Mouse (Mus musculus): ENCODE data around the gene Clip2.
A peak's percentile ranks its signal among the peaks of the same experiment; 100 is the strongest.

Clip2 gene

GRCm38 (mm10) chr5:134564272-134564671 is 12.0 kb upstream of the Clip2 start:
- DNase-seq (ENCODE audit: low spot score), result no peak

DNA sequence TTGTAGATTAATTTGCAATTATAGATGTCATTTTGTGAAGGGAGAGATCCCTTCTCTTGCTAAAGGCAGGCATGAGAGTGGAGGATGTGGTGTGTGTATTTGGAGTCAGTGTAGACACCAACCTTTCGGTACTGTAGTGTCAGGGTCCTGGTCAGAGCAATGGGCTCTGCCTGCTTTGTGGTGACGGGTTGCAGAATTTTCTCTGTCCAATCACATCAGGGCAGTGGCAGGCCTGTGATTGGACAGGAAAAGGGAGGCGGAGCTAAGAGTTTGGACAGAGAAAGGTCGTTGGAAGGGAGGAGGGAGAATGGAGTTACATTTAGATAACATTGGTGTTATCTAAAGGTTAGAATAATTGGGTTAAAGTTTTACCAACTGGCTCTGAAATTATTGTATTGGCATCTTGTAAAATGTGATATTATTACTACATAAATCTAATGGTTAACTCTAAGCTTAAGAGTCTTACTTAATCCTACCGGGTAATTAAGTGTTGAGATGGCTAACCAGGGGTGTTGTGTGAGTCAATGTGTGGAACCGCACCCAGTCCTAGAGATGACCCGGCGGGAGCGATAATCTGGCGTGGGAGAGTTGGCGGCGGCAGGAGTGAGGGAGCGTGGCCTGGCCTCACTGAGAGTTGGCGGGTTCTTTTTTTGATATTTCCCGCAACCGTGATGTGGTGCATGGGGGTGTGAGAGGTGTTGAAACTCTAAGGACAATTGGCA is 8.4 kb upstream of the Clip2 start:
- DNase-seq (ENCODE audit: low spot score), result no peak

DNA sequence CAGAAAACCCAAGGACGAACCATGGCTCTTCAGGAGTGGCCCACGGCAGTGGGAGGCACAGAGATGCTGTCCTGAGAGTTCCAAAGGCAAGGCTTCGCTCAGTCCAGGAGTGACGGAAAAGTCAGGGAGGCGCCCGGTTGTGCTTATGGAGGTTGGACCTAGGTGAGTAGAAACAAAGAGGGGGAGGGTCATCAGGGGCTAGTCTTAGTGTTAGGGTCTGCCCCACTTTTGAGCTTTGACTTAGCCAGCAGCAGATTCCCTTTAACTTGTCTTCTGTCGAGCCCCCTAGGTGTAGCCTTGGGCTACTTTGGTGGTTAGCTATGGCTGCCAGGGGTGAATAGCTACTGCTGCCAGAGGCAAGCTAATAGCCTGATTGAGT is 7.8 kb upstream of the Clip2 start, which contains the start of gene Syna:
Syna (minus strand) TSS at position 101 of the 379 bp plus-strand sequence.
- no peak for DNase-seq (ENCODE audit: low spot score)

DNA sequence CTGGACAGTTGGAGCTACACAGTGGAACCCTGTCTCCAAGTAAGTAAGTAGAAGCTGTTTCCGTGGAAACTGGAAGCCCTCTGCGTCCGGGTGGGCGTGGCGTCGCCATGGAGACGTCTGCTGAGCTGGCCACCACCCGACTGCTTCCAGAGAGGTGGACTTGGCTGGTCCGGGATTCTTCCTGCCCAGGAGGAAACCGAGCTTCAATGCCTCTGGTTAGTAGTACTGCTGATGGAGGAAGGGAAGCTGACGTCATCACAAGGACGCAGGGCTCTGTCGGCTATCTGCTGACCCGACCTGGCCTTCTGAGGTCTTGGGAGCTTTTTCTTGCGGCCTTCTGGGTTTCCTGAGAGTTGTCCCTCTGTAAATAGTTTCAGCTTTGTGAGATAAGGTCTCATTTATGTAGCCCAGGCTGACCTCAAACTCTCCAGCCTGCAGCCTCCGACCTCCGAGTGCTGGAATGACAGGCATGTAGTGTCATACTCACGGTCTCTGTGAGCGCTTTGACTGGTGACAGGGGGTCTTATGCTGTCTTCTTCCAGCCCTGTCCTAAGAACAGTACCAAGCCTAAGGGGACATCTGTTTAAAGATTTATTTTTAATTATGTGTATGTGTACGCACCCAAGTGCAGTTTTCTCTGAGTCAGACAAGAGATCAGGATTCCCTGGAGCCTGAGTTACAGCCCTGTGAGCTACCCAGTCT is 3.4 kb upstream of the Clip2 start:
- DNase-seq (ENCODE audit: low spot score), result peak; percentile 89

- no peak for DNase-seq (ENCODE audit: low spot score)
These were observed 1.8 kb upstream of the Clip2 start for GRCm38 (mm10) chr5:134553951-134554546.

DNA sequence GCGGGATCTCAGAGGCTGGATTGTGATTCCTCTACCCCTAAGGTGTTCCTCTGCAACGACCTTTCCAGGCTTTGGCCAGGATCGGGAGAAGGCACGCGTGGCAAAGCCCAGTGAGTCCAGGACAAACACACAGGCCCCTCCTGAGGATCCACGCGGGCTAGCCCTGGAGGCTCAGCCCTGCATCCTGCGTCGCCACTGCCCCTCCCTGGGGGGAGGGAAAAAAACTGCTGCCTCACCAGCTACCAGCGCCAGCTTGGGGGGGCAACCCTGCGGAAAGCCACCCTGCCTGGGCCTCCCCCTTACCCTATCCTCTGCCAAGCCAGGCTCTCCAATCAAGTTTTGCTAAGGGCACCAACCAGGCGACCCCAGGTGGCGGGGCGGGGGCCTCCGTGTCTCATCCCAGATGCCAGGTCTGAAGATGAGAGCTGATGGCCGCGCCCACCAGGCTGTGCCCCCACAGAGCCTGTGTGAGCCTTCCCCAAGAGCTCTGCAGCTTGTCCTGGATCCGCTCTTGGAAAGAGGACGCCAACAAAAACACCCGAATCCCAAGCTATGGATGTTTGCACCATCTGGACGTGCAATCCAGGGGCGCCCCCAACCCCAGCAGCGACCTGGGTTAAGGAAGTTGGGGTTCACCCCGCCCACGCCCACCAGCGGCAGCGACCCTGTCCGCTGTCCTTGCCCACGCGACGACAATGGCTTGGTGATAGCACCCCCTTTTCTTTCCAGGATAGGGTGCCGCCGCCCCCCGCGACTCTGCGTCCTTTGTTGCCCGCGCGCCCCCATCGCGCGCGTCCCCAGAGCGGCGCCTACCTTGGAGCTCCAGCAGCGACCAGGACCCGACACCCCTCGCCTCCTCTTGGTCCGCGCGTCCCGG is 763 bp downstream of the Clip2 start:
- peak; percentile 55 for DNase-seq (ENCODE audit: low spot score)

DNA sequence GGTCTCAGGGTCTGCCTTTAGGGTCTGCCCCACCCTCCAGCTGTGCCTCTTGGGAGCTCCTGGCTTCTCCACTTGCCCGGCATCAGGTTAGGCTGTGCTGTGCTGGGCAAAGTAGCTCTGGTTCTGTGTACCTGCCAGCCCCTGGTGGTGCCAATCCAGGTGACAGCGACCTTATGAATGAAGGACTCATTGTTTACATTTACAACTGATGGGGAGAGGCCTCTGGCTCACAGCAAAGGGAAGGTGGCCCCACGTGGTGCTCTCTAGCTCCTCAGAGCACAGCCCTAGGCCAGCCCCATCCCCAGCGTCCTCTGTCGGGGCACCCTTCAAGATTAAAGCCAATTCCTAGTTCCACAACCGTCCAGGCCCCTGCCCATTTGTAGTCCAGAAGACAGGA is 1.4 kb downstream of the Clip2 start:
- no peak for DNase-seq (ENCODE audit: low spot score)

DNA sequence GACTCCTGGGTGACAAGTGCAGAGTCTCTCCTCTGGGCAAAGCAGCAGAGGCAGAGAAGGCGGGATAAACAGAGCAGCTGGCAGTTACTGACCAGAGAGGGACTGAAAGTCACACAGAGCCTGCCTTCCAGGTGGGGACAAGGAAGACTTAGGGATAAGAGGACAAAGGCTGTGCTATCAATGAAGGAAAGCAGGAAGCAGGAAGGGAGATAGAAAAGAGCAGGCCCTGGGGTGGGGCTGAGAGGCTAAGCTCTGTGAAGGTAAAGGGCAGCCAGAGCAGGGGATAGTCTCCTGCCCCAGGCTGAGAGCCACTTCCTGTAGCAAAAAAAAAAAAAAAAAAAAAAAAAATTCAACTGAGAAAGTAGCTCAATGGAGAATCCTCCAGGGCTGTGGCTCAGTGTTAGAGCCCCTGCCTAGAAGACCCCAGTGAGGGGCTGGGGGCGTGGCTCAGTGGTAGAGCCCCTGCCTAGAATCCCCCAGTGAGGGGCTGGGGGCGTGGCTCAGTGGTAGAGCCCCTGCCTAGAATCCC is 2.5 kb downstream of the Clip2 start:
- no peak for DNase-seq (ENCODE audit: low spot score)

DNA sequence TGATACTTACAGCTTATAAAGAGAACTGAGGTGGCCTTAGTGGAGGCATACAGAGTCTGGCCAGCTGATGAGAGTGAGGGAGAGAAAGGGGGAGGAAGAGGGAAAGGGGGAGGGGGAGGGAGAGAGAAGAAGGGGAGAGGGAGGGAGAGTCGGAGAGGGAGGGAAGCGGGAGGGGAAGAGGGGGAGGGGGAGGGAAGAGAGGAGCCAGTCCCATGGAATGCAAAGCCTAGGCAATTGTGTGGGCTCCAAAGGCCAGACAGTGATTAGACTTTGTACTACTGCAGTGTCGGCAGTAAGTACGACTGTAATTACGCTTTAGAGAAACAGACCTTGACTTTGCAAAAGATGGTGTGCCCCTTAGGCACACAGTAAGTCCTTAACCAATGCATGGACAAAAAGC is 3.9 kb downstream of the Clip2 start:
- DNase-seq (ENCODE audit: low spot score), result no peak

DNA sequence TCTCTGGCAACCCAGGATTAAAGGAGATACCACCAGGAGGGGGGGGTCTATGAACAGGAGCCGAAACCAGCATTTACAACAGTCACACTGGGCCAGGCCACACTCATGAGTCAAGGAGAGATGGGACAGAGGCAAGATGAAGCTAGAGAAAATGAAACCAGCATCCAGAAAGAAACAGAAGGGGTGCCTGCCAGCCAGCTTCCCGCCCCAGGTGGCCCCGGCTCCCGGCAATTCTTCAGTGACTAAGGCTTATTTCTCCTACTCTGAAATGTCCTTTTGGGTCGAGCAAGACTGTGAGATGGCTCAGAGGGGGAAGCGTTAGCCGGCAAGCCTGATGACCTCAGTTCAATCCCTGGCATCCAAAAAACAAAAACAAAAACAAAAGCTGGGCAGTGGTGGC is 5.4 kb downstream of the Clip2 start:
- DNase-seq (ENCODE audit: low spot score), result no peak

DNA sequence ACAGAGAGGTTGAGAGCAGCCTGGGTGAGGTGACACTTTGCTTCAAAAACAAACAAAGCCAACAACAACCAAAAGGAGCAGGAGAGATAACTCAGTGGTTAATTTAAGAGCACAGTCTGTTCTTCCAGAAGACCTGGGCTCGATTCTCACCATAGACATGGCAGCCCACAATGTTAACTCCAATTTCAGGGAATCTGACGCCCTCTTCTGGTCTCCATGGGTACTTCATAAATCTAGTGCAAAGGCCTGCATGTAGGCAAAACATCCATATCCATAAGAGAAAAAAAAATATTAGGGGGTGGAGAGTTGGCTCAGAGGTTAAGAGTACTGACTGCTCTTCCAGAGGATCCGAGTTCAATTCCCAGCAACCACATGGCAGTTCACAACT is 7.0 kb downstream of the Clip2 start:
- DNase-seq (ENCODE audit: low spot score), result peak; percentile 55

DNA sequence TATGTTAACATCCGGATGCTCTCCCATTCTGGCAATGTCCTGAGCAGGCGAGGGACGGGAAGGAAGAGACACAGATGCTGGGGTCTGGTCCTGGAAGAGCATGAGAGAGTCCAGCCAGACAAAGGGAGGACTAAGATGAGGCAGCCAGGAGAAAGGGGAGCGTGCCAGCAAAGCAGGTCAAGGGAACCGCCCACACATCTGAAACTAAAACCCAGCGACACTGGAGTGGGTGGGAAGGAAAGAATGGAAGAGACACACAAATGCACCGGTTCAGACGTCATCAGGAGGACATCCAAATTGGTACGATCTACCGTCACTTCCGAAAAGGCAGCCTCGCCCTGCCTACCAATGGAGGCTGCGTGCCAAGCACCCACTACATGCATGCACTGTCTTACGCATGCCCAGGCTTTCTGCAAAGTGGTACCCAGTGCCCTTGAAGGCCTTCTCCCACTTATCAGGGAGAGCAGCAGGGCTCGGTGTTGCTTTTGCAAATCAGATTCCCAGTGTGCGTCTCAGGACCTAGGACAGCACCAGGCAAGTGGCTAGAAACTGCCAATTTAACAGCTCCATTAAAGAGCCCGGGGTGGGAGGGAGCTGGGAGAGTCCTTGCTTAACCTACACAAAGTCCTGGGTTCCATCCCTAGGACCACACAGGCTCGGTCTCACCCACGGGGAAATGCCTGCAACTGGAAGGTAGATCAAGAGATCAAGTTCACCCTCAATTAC is 7.6 kb downstream of the Clip2 start:
- DNase-seq (ENCODE audit: low spot score), result peak; percentile 53

GRCm38 (mm10) chr5:134541640-134542039 is 10.6 kb downstream of the Clip2 start:
- peak; percentile 39 for DNase-seq (ENCODE audit: low spot score)

DNA sequence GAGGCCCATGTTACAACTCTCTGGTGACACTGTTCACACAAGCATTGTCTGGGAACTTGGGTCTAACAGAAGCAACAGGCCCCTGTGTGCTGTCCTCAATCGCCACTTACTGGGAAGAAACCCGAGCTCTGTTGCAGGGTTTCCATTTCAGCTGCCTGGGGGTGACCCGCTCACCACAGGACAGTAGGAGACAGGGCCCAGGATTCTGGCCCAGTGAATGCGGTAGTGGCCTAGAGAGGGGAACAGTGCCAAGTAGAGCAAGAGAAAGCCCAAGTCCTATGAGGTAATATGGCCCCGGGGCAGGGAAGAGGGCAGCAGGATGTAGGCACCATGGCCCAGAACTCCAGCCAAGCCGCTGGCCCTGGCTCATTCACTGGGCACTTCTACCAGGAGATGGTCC is 11.4 kb downstream of the Clip2 start:
- no peak for DNase-seq (ENCODE audit: low spot score)

DNA sequence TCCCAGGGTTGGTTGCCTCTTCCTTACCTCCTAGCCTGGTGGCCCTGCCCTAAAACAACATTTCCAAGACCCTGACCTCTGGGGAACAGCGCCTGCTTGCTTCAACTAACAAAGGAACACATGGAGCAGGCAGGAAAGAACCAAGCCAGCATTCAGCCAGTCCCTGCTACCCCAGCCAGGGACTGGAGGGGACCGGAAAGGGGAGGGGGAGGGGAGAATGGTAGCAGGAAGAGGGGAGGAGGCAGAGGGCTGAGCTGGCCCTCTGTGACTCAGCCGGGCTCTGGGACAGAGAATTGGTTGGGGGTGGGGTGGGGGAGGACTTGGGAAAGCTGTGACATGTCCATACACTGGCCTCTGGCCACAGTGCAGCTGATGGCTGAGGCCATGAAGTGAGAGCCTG is 12.3 kb downstream of the Clip2 start:
- DNase-seq (ENCODE audit: low spot score), result peak; percentile 86

- DNase-seq (ENCODE audit: low spot score), result no peak
These were observed 16.2 kb downstream of the Clip2 start for GRCm38 (mm10) chr5:134536036-134536435.

GRCm38 (mm10) chr5:134532417-134532816 is 19.8 kb downstream of the Clip2 start:
- DNase-seq (ENCODE audit: low spot score), result no peak

- DNase-seq (ENCODE audit: low spot score), result no peak
These were observed 20.6 kb downstream of the Clip2 start for GRCm38 (mm10) chr5:134531585-134531984.

DNA sequence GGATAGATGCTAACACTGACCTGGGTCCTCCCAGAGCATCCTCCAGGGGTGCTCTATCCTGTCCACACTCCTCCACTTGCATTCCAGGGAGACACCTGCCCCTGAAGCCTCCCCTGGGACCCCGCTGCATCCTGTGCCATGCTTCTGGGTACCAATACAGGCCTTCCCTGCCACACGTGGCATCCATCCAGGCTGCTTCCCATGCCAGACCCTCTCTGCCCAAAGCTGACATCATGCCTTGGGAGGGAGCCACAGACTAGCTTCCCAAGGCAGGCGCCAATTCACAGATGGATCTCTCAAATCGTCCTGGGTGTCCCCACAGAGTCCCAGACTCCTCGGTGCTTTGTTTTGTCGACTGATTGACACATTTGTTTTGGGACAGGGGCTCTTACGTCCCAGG is 21.4 kb downstream of the Clip2 start:
- DNase-seq (ENCODE audit: low spot score), result no peak

- DNase-seq (ENCODE audit: low spot score), result no peak
These were observed 23.7 kb downstream of the Clip2 start for GRCm38 (mm10) chr5:134528488-134528887.

DNA sequence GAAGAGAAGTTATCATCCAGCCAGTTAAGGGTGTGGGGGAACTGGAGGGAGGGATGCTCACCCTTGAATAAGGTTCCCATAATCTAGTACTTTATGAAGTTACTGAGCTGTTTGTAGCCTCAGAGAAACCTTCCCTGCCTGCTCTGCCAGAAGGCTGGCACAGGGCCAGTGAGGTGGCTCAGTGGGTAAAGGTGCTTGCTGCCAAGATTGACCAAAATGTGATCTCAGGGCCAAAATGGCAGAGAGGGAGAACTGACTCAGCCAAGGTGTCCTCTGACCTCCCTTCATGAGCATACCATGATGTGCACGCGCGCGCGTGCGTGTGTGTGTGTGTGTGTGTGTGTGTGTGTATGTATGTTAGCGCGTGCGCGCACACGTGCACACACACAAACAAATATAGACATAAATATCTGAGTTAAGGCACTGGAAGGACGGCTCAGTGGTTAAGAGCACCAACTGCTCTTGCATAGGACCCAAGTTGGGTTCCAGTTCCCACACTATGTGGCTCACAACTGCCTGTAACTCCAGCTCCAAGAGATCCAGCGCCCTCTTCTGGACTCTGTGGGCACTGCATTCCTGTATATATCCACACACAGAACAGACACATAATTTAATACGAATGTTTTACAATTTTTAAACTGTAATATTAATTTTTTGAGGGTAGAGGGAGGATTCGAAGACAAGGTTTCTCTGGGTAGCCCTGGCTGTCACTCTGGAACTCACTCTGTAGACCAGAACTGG is 26.1 kb downstream of the Clip2 start:
- DNase-seq (ENCODE audit: low spot score), result no peak
